Mouse (Mus musculus): ENCODE results near the gene Rhpn2. TPM values are rescaled to one million over a fixed set of nuclear protein-coding genes. Genes with fewer than 3 reads are reported as not detected.

Rhpn2 gene
- polyA plus RNA-seq, 1 experiment from 2014 or later: 4.0 TPM

- Histone ChIP-seq H3K27me3 (no peaks in the 10 kb centered on the region), H3K4me2 (replicated peaks) (peak overlapping the region; percentile 22), H3K4me3 (no peak overlapping the region), H3K36me3 (no peaks in the 10 kb centered on the region), H3K27ac (no peak overlapping the region), H3K9me3 (replicated peaks) (no peaks in the 10 kb centered on the region), H3K9ac (no peak overlapping the region), H3K4me1 (peaks cover 5% of the 10 kb centered on the region; the same call in 1 of the 2 replicates)
- peak; percentile 41 for ATAC-seq (ENCODE audit: low FRiP score)
- 40% methylated on average over 15 of the region's 16 CpGs for WGBS
Measured at GRCm38 (mm10) chr7:35379492-35380119, 45.6 kb downstream of the Rhpn2 start.

DNA sequence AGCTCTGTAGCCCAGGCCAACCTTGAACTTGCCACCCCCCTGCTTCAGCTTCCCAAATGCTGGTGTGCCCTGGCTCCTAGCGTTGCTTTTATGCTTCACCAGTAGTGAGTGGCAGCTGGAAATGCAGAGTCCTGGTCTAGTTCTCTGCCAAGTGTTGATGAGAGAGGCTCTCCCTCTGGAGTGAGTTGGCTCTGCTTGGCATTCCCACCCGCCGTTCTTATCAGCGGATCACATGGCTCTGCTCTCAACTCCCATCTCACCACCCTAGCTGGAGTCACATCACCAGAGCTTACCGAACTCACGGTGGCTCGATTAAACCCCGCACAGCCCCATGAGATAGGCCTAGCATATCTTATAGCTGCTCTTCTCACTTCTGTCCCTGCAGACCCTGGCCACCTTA, 46.4 kb downstream of the Rhpn2 start:
- 86% methylated on average over 8 of the region's 8 CpGs for WGBS
- Histone ChIP-seq H3K27ac (no peak overlapping the region), H3K4me2 (replicated peaks) (no peak overlapping the region), H3K4me1 (peaks cover 5% of the 10 kb centered on the region; the same call in 1 of the 2 replicates), H3K36me3 (no peaks in the 10 kb centered on the region), H3K9me3 (replicated peaks) (no peaks in the 10 kb centered on the region), H3K9ac (no peak overlapping the region), H3K4me3 (no peak overlapping the region), H3K27me3 (no peaks in the 10 kb centered on the region)
- ATAC-seq (ENCODE audit: low FRiP score): no peak

- no peaks in the 10 kb centered on the region for H3K27me3 ChIP-seq
- H3K4me1 ChIP-seq: peaks cover 5% of the 10 kb centered on the region; the same call in 1 of the 2 replicates
- no peak for ATAC-seq (ENCODE audit: low FRiP score)
- 50% methylated on average over 15 of the region's 16 CpGs for WGBS
- no peak overlapping the region for H3K27ac ChIP-seq
- no peak overlapping the region for H3K4me3 ChIP-seq
- no peaks in the 10 kb centered on the region for H3K36me3 ChIP-seq
- H3K4me2 ChIP-seq (replicated peaks): no peak overlapping the region
- no peaks in the 10 kb centered on the region for H3K9me3 ChIP-seq (replicated peaks)
- no peak overlapping the region for H3K9ac ChIP-seq
Measured at GRCm38 (mm10) chr7:35381861-35382260, 47.9 kb downstream of the Rhpn2 start.

GRCm38 (mm10) chr7:35382706-35383353, 48.9 kb downstream of the Rhpn2 start:
- 54% methylated on average over 2 of the region's 2 CpGs for WGBS
- H3K9ac ChIP-seq: no peak overlapping the region
- H3K4me2 ChIP-seq (replicated peaks): no peak overlapping the region
- H3K9me3 ChIP-seq (replicated peaks): no peaks in the 10 kb centered on the region
- ATAC-seq (ENCODE audit: low FRiP score): no peak
- H3K4me1 ChIP-seq: peaks cover 5% of the 10 kb centered on the region; the same call in 1 of the 2 replicates
- H3K4me3 ChIP-seq: no peak overlapping the region
- no peak overlapping the region for H3K27ac ChIP-seq
- no peaks in the 10 kb centered on the region for H3K36me3 ChIP-seq
- no peaks in the 10 kb centered on the region for H3K27me3 ChIP-seq

GRCm38 (mm10) chr7:35386525-35386952, 52.6 kb downstream of the Rhpn2 start:
- Histone ChIP-seq H3K9ac (no peak overlapping the region), H3K9me3 (replicated peaks) (no peaks in the 10 kb centered on the region), H3K36me3 (no peaks in the 10 kb centered on the region), H3K4me2 (replicated peaks) (no peak overlapping the region), H3K27me3 (no peaks in the 10 kb centered on the region), H3K4me3 (no peak overlapping the region), H3K27ac (no peak overlapping the region), H3K4me1 (no peaks in the 10 kb centered on the region)
- no peak for ATAC-seq (ENCODE audit: low FRiP score)
- 63% methylated on average over 6 of the region's 6 CpGs for WGBS

GRCm38 (mm10) chr7:35388694-35389093, 54.7 kb downstream of the Rhpn2 start:
- H3K27ac ChIP-seq: no peak overlapping the region
- ATAC-seq (ENCODE audit: low FRiP score): no peak
- no peaks in the 10 kb centered on the region for H3K27me3 ChIP-seq
- H3K9me3 ChIP-seq (replicated peaks): no peaks in the 10 kb centered on the region
- H3K9ac ChIP-seq: no peak overlapping the region
- 57% methylated on average over 6 of the region's 6 CpGs for WGBS
- H3K4me1 ChIP-seq: no peaks in the 10 kb centered on the region
- H3K36me3 ChIP-seq: peaks cover 8% of the 10 kb centered on the region; the same call in 1 of the 2 replicates
- H3K4me2 ChIP-seq (replicated peaks): no peak overlapping the region
- no peak overlapping the region for H3K4me3 ChIP-seq

GRCm38 (mm10) chr7:35392935-35393334, 59.0 kb downstream of the Rhpn2 start:
- Histone ChIP-seq H3K36me3 (peaks cover 17% of the 10 kb centered on the region; the same call in 1 of the 2 replicates), H3K27ac (no peak overlapping the region), H3K4me2 (replicated peaks) (no peak overlapping the region), H3K4me3 (no peak overlapping the region), H3K4me1 (peaks cover 17% of the 10 kb centered on the region), H3K9ac (no peak overlapping the region), H3K27me3 (no peaks in the 10 kb centered on the region), H3K9me3 (replicated peaks) (no peaks in the 10 kb centered on the region)
- ATAC-seq (ENCODE audit: low FRiP score): no peak
- 65% methylated on average over 5 of the region's 5 CpGs for WGBS

- Histone ChIP-seq H3K4me1 (peaks cover 21% of the 10 kb centered on the region), H3K27me3 (no peaks in the 10 kb centered on the region), H3K4me3 (peak overlapping the region; percentile 61), H3K9me3 (replicated peaks) (no peaks in the 10 kb centered on the region), H3K36me3 (peaks cover 36% of the 10 kb centered on the region), H3K27ac (no peak overlapping the region), H3K4me2 (replicated peaks) (peak overlapping the region; percentile 81), H3K9ac (peak overlapping the region; percentile 54)
- peak; percentile 5 for ATAC-seq (ENCODE audit: low FRiP score)
- 16% methylated on average over 17 of the region's 17 CpGs for WGBS
Measured at GRCm38 (mm10) chr7:35395734-35396456, 61.9 kb downstream of the Rhpn2 start.

DNA sequence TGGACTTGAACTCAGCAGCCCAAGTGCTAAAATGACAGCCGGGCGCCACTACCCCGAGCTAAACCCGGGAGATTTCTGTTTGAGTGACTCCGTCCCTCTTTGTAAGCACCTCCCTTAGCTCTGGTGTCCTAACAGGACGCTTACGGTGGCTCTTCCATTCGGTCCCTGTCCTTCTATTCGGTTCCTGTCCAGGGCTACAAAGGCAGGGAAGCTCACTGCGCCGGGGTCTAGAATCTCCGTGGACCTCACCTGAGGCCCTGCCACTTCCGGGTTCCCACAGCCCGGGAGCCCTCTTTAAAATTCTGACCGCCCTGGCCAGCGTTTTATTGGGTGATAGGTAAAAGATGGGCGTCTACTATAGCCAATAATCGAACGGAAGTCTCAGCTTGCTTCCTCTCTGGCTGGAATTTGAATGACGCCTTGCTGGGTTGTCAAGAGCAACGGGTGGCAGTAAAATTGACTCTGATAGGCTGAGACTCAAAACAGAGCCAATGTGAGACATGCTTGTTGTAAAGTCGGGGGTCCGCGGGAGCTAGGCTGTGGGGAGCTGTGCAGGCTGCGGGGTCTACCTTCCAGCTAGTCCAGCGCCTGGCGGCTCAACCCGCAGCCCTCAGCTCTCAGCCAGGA, 62.7 kb downstream of the Rhpn2 start, which contains the start of the genes Faap24 and Cep89:
Faap24 (minus strand) TSS at position 295 of the 627 bp plus-strand sequence.
Cep89 (plus strand) TSS at position 494 of the 627 bp plus-strand sequence.
- ATAC-seq (ENCODE audit: low FRiP score): peak; percentile 98
- Histone ChIP-seq H3K4me1 (peaks cover 21% of the 10 kb centered on the region), H3K4me2 (replicated peaks) (peak within 1 kb of the TSS; percentile 81), H3K27me3 (no peaks in the 10 kb centered on the region), H3K36me3 (peaks cover 43% of the 10 kb centered on the region), H3K27ac (no peak within 1 kb of the TSS), H3K9ac (peak within 1 kb of the TSS; percentile 71), H3K9me3 (replicated peaks) (no peaks in the 10 kb centered on the region), H3K4me3 (peak within 1 kb of the TSS; percentile 61)
- WGBS: under 1% methylated on average over 28 of the region's 28 CpGs

DNA sequence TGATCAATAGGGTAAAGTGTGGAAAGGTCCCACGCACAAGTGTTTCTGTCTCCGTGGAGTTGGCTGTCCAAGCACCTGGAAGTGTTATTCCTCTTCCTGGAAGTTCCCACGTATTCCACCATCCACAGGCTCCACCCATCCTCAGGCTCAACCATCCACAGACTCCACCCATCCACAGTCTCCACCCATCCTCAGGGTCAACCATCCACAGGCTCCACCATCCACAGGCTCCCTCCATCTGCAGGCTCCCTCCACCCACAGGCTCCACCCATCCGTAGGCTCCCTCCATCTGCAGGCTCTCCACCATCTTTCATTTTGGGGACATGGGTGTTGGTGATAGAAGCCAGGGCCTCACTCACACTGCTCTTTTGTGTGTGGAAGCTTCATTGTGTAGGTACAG, 67.2 kb downstream of the Rhpn2 start:
- Histone ChIP-seq H3K4me3 (no peak overlapping the region), H3K9ac (no peak overlapping the region), H3K9me3 (replicated peaks) (no peaks in the 10 kb centered on the region), H3K27me3 (no peaks in the 10 kb centered on the region), H3K36me3 (peaks cover 65% of the 10 kb centered on the region), H3K4me1 (peaks cover 12% of the 10 kb centered on the region), H3K4me2 (replicated peaks) (no peak overlapping the region), H3K27ac (no peak overlapping the region)
- no peak for ATAC-seq (ENCODE audit: low FRiP score)
- WGBS: 92% methylated on average over 3 of the region's 4 CpGs

- no peak for ATAC-seq (ENCODE audit: low FRiP score)
- Histone ChIP-seq H3K36me3 (peaks cover 76% of the 10 kb centered on the region), H3K9ac (no peak overlapping the region), H3K27ac (no peak overlapping the region), H3K4me1 (no peaks in the 10 kb centered on the region), H3K4me2 (replicated peaks) (no peak overlapping the region), H3K27me3 (no peaks in the 10 kb centered on the region), H3K4me3 (no peak overlapping the region), H3K9me3 (replicated peaks) (no peaks in the 10 kb centered on the region)
- WGBS: 73% methylated on average over 5 of the region's 5 CpGs
Measured at GRCm38 (mm10) chr7:35415226-35415625, 81.3 kb downstream of the Rhpn2 start.

All from hindbrain, embryonic 12.5 days (tissue).